Mouse (Mus musculus) MEL-GATA-1-ER (cell line): ENCODE results near the gene Gas6.

Source experiments
- DNase-seq: peaks from one replicate; pipeline ENCODE4 v3.0.0-alpha.2; 2012; ENCODE audit warnings: low read depth; ENCODE audit errors: extremely low read depth

Gas6 gene

DNA sequence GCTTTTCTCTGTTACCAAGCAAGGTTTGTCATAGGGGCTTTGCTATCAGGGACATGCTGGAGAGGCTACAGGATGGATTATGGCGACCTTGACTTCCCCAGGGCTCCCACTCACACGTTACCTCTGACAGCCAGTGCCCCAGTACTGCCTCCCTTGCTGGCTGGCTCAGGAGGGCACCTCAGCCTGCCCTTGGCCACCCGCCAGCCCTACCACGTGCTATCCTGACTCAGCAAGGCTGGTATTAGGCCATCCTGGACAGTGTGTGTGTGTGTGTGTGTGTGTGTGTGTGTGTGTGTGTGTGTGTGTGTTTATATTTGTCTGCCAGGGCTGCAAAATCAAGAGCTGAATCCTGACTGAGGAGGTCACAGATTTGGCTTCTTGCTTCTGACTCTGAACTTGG is 12.6 kb upstream of the Gas6 start:
- DNase-seq = no peak

DNA sequence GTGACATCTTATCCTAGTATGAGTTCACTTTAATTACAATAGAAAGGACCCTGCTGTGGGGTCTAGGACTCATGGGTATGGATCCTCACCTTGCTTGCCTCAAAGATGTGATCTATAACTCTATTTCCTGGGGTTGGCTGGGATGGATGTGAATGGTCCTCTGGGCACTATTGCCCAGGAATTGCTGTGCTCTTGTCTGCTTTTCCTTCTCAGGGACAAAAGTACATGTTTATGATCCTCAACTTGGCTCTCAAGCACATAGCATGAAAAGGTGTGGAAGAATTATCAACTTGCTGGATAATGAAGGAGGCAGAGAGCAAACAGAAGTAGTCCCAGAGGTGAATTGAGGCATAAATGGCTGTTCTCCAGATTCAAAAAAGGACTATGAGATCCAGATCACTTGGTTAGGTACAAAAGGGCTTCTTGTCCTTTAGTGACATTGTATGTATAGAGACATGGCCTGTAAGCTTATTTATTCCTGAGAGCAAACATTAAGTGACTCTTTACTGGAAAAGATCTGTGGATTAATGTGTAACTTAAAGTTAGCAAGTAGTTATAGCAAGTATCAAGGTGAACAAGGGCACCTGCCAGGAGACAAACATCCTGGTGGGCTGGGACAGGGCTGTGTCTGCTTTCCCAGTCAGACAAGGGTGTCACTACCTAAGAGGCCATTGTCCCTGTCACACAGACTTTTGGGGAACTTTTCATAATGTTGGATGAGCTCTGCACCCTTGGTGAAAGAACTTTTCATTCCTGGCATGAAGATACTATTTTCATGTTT is 10.8 kb upstream of the Gas6 start:
- no peak for DNase-seq

DNA sequence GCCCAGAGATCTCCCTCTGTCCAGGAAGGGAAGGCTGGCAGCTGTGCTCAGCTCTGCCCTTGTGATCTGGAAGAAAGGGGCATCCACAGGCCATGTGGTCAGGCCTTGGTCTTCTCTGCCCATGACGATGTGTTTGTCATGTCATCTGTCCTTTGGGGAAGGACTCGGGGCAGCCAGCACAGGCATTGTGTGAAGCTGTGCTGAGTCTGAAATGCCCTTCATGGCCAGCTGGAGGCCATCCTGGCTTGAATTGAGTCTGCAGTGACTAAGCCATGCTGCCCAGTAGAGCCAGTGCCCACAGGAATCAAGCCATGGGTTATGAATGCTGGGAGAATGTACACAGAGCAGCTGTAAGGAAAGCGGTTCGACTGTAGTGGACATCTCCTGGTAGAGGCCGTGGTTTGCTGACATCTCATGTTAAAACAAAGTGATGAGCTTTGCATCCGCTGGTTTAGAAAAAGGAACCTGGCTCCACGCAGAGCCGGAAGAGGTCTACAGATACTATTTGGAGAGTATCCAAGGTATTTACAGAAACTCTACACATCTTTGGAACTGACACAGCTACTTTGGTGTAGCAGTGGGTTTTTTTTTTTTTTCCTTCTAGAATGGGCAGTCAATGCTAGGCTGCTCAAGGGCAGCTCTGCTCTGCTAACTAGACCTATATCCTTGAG is 9.8 kb upstream of the Gas6 start:
- DNase-seq = peak; percentile 59

DNA sequence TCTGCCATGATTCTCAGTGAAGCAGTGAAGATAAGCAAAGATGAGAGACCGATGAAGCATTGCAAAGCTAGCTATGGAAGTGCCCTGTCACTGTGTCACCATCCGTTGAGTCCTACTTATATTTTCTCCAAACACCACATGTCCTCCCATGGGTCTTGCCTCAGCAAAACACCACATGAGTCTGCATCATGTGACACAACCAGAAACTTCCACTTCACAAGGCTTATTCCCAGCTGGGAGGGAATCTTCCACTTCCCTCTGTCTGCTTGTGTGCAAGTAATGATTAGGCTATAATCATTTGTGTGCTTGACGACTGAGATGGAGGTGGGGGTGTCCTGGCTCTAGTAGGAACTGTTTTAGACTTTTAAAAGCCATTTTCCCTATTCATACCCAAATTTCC is 6.9 kb upstream of the Gas6 start:
- DNase-seq = no peak

DNA sequence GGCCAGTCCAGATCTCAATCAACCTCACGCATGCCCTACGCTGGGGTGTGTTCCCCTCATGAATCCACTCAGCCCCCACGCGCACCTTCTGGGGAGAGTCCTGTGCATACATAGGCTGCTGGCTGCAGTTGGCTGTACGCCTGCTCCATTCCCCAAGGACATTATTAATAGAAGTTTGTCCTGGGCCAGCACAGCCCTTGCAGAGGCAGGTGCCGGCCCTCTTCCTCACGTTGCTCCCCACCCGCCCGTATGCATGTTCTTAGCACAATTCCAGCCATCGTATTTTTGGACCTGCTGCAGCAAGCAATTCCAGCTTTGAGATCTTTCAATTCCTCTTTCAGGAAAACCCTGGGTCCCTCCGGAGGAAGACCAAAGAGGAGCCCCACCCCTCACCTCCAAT is 1.3 kb downstream of the Gas6 start:
- no peak for DNase-seq

DNA sequence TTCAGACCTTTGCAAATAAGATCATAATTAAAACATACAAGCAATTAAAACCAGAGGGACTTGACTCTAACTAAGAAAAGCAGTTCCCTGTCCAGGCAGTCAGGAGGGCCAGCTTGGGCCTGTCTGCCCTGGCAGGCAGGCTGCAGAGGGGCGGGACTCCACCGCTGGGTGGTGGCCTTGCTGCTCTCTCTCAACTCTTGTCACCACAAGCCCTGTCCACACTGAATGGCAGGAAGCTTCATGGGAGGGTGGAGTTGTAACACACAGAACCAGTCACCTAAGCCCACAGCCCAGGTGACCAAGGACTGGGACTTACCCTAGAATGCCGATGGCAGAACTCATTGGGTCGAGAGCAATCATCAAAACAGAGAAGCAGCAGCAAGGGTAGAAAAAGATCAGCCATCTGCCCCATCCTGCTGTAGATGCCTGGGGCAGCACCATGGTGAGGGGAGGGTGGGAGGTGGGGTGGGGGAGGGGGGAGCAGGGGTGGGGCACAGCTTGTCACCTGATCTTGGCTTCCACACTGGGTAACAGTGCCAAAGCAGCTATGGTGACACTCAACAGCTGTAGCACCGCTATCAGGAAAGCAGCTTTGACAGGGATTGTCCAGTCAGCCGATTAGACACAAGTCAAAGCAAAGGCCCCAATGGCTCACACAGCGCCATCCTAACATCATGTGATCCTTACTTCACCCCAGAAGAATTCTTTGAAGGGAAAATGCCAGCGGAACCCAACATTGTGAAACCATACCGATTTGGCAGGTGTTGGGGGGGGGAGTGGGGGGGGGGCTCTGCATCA is 1.9 kb downstream of the Gas6 start:
- no peak for DNase-seq

DNA sequence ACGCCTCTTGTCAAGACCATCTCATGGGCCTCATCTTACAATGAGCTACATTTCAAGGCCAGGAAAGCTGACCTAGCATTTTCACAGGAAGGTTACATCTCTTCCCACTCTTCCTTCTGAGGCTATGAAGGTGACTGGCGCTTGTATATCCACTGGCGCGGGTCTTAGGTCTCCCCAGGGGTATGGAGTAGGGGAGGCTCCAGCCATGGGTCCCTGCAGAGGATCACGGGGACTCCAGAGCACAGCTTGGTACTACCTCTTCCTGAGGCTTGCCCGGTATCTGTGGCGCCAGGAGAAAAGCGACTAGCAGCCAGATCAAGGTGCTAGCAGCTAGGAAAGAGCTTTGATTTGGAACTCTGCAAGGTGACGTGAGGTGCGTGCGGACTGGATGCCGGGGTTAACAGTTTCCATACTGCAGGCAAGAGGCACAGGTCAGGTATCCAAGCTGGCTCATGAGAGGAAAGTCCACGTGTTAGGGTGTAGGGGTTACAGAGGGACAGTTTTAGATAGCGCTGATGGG is 2.7 kb downstream of the Gas6 start:
- DNase-seq = no peak

DNA sequence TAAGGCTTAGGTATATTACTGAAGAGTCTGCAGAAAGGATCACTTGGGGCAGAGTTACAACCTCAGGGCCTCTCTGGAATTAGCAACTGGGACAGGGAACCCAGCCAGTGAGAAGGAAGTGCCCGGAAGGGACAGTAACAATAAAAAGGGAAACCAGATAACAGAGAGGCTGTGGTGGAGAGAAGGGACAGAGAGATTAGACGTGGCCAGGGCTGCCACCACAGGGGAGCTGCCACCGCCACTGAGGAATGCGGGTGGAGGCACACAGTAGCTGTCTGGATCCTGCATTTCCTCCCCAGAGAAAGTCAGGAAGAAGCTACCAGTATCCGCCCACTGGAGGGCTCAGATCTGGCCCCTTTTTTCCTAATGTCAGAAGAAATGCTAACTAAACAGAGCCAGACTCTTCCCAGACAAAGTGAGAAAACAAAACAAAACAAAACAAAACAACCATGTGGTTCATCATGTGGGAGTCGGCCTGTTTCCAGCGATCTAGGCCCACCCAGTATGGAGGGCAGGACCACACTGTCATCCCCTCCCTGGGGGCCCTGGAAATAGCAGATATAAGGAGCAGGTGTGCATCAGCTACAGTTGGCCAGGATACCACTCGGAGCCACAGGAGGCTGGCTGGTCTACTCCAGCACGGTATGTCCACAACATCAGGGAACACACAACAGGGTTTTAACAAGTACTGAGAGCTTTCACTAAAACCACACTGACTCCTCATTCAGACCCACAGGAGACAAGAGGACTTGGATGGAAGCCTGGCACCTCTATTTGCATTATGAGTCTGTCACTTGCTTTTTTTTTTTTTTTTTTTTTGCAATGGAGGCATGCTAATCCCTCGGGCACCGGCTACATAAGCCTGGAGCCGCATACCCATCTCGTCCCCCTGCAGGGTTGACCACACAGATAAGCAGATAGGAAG is 4.0 kb downstream of the Gas6 start:
- no peak for DNase-seq

DNA sequence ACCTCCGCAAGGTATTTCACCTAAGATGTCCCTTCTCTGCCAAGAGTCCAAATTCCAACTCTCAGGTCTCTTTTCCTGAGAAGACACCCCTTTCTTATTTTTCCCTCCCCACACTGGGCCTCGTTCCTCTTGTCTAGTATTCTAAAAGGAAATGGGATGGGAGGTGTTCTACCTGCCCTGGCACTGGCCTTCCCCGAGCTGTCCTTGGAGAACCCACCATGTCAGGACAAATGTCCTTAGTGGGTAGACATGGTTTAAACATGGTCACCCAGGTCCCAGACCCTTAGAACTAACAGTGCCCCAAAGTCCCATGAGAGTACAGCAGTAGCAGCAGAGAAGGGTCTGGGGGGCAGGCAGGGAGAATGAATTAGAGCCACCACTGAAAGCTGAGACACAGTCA is 4.9 kb downstream of the Gas6 start:
- no peak for DNase-seq

DNA sequence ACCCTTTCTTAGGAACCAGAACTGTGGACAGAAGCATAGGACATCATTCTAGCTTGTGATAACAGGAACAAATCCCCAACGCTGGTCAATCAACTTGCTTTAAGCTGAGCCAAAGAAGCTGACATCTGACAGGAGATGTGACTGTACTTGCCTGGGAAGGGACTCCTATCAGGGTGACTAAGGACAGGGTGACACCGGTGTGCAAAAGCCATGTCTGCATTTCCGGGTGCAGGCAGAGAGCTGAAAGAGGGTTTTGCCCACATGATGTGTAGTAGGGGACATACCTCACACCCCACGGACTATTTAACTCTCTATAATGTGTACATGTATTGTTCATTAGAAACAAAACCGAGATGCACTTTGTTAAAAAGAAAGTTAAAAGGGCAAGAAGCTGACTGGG is 11.1 kb downstream of the Gas6 start:
- no peak for DNase-seq

DNA sequence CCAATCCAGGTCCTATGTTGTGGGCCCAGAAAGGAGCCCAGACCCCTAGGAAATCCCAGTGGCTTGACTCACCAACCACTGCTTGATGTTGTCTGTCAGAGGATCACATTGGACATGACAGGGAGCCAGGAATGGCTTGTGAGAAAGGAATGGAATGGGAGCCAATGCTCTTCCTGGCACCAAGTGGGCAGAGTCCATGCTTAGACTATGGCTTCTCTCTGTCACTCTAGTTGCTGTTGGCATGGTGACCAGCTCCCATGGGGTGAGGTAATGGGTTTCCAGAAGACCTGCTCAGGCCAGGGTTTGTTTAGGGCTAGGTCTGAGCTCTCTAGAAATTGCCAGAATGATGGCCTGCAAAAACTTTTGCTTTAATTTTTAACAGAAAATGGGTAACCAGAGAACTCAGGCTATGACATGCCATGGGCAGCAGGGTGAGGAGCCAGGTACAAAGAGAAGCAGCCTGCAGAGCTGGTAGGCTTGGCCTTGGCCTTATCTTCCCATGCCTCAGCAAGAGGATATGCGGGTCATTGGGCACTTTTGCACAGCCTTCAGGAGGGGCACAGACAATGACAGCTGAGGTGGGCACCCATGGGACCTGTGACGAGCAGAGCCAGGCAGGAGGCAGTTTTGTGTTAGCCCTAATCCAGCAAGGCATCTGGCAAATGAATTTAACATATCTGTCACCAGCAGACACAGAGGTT is 12.0 kb downstream of the Gas6 start:
- DNase-seq = no peak

DNA sequence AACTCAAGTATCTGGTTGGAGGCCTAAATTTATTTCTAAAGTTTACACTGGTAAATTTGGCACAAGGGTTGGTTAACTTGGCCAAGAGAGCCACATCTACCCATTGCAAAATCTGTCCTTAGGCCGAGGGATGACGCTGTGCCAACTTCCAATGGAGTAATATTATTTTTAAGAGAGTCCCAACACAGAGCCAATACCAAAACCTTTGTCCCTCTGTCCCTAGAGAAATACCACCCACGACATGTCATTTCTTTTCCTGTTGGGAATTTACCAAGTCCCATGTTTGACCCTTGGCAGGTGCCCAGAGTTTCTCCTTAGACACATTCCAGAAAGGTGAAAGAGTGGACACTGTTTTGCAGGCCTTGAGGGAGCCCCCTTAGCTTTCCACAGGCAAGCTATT is 12.7 kb downstream of the Gas6 start:
- no peak for DNase-seq

DNA sequence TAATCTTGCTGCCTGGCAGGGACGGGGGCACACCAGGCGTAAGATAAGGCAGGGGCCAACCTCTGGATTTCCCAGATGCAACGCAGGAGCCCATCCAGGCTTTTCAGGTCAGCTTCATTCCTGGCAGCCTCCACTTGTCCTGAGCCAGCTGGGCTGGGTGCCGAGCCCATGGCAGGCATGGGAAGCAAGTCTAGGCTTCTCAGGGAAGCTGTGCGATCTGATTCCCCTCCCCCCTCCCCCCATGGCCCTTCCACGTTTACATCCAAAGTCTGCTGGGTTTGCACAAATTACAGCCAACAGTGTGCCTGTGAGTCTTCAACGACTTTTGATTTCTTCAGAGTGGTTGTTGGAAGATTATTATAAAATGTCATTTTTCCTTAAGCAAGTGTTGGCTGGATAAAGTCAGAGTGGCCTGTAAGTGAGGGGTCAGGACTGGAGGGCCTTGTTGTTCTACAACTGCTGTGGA is 13.2 kb downstream of the Gas6 start:
- DNase-seq = no peak

DNA sequence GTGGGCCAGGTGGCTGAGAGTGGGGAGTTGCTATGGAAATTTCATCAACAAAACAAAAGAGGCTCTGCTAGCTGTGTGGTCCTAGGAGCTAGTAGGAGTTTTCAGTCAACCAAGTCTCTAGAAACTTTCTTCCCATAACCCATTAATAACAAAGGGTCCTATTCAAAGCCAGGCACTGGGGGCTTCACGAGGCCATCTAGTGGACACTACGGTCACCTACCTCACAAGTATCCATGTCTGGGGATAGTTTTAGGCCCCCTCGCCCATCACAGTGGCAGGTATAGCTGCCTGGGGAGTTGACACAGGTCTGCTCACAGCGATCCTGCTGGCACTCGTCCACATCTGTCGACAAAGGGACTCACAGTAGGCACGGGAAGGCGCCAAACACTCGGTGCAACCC is 18.4 kb downstream of the Gas6 start:
- no peak for DNase-seq

DNA sequence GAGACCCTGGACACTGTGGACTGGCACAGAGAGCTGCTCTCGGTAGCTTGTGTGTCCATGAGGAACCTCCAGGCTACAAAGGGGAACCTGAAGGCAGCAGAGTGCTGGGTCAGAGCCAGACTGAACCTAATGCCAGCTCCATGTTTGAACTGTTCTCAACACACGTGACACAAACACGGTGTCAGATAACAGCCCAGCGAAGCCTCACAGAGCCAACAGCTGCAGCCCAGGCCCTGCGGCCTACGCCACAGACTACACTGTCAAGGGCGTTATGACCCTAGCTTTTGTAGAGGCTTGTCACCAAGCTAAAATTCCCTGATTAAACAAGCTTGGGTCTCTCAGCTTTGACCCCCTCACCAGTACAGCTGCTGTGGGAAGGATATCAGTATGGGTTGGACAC is 22.0 kb downstream of the Gas6 start:
- peak; percentile 72 for DNase-seq

DNA sequence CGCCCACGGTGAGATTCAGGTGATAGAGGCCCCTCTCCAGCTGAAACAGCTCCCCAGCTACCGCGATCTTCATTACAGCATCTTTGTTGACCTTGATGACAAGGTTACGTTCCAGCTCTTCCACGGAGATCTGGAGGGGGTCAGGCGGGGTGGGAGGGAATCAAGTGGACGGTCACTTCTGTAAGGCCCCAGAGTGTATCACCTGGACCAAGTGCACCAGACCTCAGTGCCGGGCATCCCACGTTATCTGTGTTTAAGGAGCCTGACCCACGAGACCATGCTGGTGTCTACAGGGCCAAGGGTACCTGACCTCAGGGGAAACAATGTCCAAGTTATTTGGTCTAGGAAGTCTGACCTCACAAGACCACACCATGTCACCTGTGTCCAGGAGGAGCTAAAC is 22.8 kb downstream of the Gas6 start:
- no peak for DNase-seq

DNA sequence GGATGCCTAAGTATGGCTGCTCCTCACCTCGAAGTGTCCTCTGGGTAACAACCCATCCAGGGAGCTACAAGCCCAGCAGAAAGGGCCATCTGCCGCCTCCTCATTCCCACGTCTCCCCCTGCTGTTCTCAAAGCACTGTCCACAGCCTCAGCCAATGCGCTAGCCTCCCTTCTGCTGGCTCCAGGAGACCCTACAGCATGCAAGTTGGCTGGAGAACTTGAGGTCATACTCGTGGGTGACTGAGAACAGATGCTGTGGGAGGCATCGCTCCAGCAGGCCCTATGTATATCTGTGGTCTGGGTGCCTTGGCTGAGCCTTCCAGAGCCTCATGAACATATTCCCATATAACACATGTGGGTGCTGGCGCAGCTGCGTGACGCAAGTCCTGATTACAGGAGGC is 25.6 kb downstream of the Gas6 start:
- DNase-seq = no peak

DNA sequence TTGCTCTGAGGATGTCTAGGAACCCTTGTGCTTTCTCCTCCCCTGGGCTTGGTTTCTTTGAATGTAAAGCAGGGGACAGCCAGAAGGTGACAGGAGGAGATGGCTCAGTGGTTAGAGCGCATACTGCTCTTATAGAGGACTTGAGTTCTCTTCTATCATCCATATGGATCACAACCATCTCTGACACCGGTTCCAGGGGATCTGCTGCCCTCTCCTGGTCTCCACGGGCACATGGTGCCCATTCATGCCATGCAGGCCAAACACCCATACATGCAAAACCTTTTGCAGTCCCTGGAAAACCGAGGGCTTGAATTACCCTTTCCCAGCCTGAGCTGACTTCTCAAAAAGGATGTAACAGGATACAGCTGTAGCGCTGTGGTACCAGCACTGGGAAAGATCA is 27.3 kb downstream of the Gas6 start:
- DNase-seq = no peak

DNA sequence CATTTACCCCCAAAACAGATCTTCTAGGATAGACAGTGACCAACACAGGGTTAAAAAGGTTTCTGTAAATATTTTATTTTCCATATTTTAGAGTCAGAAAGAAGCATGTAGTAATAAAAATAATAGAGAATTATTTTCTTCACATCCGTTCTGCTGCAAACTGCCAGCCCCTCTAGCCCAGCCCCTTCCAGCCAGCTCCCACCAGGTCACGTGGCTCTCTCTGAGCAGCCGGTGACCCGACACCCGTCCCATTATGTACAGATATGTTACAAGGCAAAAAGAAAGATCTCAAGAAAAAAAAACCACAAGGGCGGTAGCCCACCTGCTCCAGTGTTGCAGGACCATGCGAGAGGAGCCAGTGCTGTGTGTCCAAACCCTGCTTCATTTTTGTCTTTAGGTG is 29.0 kb downstream of the Gas6 start:
- DNase-seq = no peak

DNA sequence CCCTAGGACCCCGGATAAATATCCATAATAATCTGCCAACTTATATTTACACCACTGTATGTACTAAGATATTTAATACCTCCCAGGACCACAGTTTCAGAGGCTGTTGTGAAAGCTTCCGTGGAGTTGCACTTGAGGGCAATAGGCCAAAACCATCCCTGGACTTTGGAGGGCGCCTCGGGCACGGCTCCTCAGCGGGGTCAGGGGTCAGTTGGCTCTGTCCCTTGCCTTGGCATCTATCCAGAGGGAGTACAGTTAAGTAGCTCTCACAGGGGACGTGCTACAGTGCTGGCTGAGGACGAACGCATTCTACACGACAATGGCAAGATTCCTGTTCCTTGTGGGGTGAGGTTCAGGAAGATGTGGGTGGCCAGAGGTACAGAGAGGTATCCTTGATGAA is 31.9 kb downstream of the Gas6 start:
- no peak for DNase-seq
